Mouse (Mus musculus): ENCODE measurements around the gene Dhx9.
"Not testable (repeated sequence)": the region's sequence is repeated elsewhere in the genome, so short reads cannot be mapped to it uniquely, and the experiment has no call there.

Dhx9 gene

DNA sequence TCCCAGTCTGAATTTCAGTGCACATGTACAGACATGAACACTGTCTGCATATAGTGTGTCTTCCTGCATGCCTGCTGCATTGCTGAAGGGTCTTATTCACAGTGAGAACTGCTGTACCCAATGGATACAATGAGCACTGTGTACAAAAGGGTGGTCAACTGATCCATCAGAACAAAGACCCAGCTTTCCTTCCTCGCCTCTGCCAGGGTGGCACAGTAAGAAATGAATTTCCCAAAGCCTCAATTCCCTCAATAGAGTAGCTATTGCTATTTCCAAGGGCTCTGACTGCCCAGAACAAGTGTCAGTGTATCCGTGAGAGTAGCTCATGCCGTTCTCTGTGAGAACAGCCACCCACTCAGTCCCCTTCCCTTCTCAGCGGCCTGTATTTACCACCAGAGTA lies 69.7 kb downstream of the Dhx9 start:
- peak; percentile 42 for DNase-seq (ENCODE audit: low spot score)

DNA sequence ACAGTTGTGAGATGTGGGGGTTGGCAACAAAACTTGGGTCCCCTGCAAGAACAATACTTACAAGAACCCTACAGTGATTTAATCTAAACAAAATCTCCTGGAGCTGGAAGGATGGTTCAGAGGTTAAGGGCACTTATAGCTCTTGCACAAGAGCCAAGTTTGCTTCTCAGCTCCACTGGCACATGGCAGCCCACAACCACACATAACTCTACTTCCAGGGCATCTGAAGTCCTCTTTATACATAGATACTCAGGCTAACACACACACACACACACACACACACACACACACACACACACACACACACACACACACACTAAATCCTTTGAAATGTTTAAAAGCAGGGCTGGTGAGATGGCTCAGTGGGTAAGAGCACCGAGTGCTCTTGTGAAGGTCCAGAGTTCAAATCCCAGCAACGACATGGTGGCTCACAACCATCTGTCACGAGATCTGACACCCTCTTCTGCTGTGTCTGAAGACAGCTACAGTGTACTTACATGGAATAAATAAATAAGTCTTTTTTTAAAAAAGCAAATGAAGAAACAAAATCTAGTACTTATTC lies 71.1 kb downstream of the Dhx9 start:
- DNase-seq (ENCODE audit: low spot score): not testable (repeated sequence)

DNA sequence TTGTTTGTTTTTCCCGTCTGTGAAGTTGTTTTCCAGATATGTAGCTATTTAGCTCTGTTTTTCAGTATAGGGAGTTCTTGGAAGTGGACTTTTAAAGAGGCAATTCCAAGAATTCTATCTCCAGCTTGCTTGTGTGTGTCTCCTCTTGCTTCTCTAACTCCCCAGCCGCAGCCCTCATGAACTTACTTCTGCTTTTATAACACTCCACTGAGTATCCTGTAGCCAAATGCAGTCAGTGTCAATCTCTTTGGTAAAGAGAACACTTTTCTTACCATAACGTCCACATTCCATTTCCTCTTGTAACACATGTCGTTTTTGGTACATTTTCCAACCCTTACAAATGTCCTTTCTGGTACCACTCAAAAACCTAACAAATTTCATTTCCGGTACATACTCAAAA lies 71.7 kb downstream of the Dhx9 start:
- not testable (repeated sequence) for DNase-seq (ENCODE audit: low spot score)

DNA sequence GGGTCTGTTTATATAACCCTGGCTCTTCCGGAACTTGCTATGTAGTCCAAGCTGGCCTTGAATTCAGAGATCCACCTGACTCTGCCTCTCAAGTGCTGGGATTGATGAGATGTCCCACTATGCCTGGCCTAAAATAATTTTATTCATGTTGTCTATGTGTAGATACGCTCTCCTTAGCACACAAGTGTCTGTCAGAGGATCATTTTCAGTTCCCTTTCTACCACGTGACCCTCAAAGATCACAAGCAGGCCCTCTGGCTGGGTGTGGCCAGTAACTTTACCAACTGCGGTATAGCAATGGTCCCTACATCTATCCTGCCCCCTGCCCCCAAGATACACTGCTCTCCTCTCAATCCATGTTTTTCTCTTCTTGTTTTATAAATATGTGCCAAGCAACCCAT lies 72.5 kb downstream of the Dhx9 start:
- DNase-seq (ENCODE audit: low spot score): peak; percentile 38

DNA sequence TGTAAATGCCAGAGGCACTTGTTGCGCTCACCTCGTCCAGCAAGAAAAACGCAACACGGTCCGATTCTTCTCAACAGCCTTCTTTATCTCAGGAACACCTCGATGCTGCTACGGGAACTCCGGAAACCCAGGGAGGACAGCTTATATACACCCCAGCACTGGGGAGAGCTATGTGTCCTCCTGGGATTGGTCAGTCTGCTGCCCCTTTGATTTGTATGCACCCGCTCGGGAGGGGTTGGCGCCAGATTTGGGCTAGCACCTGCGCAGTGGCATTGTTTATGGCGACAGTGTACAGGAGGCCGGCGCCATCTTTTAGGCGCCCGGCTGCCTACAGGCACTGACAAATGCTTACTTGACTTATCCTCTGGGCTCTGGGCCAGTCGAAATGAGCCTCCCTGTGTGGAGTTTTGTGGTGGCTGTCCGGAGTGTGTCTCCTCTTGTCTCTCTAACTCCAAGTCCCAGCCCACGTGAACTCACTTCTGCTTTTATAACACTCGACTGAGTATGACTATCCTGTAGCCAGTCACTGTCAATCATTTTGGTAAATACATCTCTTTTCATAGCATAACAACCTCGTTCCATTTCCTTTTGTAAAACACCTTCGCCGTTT lies 73.2 kb downstream of the Dhx9 start:
- DNase-seq (ENCODE audit: low spot score): peak; percentile 82

DNA sequence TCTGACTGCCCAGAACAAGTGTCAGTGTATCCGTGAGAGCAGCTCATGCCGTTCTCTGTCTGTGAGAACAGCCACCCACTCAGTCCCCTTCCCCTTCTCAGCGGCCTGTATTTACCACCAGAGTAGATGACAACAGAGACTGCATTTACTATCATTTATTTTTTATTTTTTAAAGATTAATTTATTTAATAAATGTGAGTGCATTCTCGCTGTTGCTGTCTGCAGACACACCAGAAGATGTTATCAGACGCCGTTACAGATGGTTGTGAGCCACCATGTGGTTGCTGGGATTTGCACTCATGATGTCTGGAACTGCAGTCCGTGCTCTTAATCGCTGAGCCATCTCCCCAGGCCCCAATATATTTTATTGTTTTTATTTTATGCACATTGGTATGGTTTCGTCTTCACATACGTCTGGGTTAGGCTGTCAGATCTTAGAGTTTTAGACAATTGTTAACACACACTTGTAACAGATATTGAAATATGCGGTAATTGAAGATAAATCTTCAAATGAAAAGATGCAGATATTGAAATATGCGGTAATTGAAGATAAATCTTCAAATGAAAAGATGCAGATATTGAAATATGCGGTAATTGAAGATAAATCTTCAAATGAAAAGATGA lies 74.0 kb downstream of the Dhx9 start:
- DNase-seq (ENCODE audit: low spot score): peak; percentile 54

DNA sequence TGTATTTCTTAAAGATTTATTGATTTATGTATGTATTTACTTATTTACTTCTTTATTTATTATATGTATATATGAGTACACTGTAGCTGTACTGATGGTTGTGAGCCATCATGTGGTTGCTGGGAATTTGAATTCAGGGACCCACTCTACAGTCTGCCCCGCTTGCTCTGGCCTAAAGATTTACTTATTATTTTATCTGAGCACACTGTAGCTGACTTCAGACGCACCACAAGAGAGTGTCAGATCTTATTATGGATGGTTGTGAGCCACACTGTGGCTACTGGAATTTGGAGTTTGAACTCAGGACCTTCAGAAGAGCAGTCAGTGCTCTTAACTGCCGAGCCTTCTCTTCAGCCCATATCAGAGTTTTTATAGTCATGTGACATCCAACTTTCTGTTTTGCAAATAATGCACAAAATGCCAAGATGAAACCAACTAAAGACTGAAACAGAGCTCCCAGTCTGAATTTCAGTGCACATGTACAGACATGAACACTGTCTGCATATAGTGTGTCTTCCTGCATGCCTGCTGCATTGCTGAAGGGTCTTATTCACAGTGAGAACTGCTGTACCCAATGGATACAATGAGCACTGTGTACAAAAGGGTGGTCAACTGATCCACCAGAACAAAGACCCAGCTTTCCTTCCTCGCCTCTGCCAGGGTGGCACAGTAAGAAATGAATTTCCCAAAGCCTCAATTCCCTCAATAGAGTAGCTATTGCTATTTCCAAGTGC lies 74.6 kb downstream of the Dhx9 start:
- DNase-seq (ENCODE audit: low spot score): not testable (repeated sequence)

DNA sequence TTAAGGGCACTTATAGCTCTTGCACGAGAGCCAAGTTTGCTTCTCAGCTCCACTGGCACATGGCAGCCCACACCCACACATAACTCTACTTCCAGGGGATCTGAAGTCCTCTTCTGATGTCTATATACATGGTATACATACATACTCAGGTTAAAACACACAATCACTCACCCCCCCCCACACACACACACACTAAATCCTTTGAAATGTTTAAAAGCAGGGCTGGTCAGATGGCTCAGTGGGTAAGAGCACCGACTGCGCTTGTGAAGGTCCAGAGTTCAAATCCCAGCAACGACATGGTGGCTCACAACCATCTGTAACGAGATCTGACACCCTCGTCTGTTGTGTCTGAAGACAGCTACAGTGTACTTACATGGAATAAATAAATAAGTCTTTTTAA lies 75.7 kb downstream of the Dhx9 start:
- DNase-seq (ENCODE audit: low spot score): no peak

DNA sequence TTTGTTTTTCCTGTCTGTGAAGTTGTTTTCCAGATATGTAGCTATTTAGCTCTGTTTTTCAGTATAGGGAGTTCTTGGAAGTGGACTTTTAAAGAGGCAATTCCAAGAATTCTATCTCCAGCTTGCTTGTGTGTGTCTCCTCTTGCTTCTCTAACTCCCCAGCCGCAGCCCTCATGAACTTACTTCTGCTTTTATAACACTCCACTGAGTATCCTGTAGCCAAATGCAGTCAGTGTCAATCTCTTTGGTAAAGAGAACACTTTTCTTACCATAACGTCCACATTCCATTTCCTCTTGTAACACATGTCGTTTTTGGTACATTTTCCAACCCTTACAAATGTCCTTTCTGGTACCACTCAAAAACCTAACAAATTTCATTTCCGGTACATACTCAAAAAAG lies 76.5 kb downstream of the Dhx9 start:
- DNase-seq (ENCODE audit: low spot score): not testable (repeated sequence)

DNA sequence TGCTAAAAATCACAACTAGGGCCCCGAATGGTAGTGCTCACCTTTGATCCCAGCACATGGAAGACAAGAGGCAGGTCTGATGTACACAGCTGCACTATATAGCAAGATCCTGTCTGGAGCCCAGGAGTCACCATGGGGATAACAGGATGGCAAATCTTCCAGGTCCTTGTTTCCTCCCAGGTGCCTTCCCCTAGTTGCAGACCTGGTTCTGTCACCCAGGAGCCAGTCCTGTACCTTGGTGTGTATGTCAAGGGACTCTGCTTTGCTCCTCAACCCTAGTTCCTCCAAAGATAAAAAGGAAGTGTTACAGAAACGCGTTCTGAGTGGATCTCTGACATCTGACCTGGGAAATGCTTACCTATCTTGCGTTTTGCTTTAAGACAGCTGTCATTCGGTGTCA lies 79.2 kb downstream of the Dhx9 start:
- DNase-seq (ENCODE audit: low spot score): not testable (repeated sequence)

DNA sequence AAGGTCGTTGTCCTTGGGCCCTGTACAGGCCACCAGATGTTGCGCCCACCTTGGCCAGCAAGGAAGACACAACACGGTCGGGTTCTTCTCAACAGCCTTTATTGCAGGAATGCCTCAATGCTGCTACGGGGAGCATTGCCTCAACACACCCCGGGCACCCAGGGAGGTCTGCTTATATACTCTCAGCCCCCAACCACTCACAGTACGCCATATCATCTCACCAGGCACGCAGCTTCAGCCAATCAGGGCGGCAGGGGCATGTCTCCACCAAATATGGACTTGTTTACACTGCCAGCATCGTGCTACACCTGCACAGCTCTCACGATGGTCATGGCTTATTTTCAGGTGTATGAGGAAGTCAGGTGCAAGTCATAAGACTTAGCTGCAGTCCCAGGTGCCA lies 79.8 kb downstream of the Dhx9 start:
- not testable (repeated sequence) for DNase-seq (ENCODE audit: low spot score)
